Mouse (Mus musculus) forelimb bud, embryonic 11.5 days (tissue): Measurements from ENCODE around the gene Tead2.

ENCODE experiments used
- DNase-seq: peaks from one replicate; pipeline ENCODE4 v3.0.0-alpha.2; 2012; ENCODE audit warnings: low read depth, low spot score

Tead2 gene

GRCm38 (mm10) chr7:45257063-45257840, 41.7 kb downstream of the Tead2 start:
- DNase-seq, result no peak

GRCm38 (mm10) chr7:45259281-45259680, 43.7 kb downstream of the Tead2 start:
- DNase-seq, result no peak

GRCm38 (mm10) chr7:45262266-45262665, 46.7 kb downstream of the Tead2 start:
- no peak for DNase-seq

GRCm38 (mm10) chr7:45263006-45263607, 47.6 kb downstream of the Tead2 start:
- DNase-seq, result no peak

- no peak for DNase-seq
These were observed 48.8 kb downstream of the Tead2 start for GRCm38 (mm10) chr7:45264348-45264747.

GRCm38 (mm10) chr7:45265518-45265917, 50.0 kb downstream of the Tead2 start:
- DNase-seq, result no peak

GRCm38 (mm10) chr7:45272786-45273412, 57.3 kb downstream of the Tead2 start:
- no peak for DNase-seq

- DNase-seq, result no peak
These were observed 58.1 kb downstream of the Tead2 start for GRCm38 (mm10) chr7:45273672-45274071.

DNA sequence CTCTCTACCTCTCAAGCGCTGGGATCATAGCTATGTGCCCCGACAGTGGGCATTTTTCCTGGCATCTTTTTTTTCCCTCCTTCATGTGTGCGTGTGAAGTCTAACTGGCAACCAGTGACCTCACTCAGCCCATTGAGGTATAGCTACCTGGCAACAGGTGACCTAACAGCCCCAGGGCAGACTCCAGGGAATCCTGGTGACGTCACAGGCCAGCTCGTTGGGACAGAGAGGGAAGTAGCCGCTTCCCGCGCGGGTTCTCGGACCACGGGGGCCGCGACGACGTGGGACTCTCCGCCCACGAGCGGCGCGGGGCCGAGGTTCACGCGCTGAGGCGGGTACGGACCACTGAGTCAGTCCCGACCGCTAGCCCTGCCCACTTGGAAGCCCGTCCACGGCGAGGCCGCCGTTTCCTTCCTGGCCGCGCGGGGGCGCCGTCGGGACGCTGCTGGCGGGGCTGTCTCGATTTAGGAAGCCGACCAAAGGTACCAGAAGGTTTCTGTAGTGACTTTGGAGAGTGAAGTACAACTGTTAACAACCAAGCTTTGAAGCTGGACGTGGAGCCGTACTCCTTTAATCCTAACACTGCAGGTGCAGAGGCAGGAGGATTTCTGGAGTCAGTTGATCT, 61.7 kb downstream of the Tead2 start, which contains the start of gene Slc6a21:
Gene Slc6a21, plus strand, starts transcription at position 378 of the 625 bp plus-strand sequence.
- peak; percentile 37 for DNase-seq
